Mouse (Mus musculus) lung, adult 2 months (tissue): ENCODE measurements around the gene Snx5.

Source experiments
- CTCF ChIP-seq: fragments of 200-500 bp; IDR thresholded peaks from 2 replicates; pipeline ENCODE4 v1.5.1; 2011; ENCODE audit warnings: mild to moderate bottlenecking, low read length, control low read depth; ENCODE audit not compliant: insufficient read depth
- POLR2A ChIP-seq: fragments of 200-500 bp; IDR thresholded peaks from 2 replicates; pipeline ENCODE4 v1.6.1; 2011; ENCODE audit warnings: low read depth, mild to moderate bottlenecking, control low read depth, low read length, borderline replicate concordance; ENCODE audit errors: extremely low read depth

DNA sequence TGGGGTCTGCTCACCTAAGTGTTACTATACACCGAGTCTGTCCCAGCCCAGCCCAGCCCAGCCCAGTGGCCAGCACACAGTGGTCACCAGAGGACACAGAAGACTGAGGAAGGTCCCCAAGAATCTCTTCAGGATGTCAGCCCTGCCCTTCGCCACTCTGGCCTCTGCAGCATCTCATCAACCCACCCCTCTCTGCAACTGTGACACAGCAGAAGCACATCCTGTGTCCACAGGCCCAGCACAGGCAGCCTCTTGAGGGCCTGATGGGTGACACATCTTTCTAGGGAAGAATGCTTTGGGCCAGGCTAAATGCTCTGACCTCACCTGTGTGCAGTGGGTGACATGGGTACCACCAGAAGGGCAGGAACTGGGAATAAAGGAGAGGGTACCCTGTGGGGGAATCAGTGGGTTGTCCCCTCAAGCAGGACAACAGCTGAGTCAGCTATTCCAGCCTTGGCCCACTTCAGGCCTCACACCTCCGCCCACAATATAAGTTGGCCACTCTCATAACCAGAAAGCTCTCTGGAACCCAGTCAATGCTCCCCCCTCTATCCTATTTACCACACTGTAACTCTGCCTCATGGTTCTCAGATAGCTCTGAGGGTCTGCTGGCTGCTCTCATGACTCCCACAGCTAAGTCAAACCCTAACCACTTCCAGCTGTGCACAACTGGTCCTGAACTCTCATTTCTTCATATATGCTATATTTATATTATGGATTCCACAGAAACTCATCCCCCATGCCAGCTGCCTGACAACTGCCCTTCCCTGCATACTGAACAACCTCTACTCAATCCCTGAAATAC lies 30.4 kb downstream of the Snx5 start:
- no peak for TF ChIP-seq CTCF
- TF ChIP-seq POLR2A: no peak
